Mouse (Mus musculus) embryonic fibroblast, embryonic 13.5 days (primary cell): ENCODE measurements around the gene Ttll1.

ENCODE experiments used
- CTCF ChIP-seq: IDR thresholded peaks from 2 replicates; pipeline ENCODE4 v1.5.1; 2011; ENCODE audit warnings: mild to moderate bottlenecking, control low read depth, low read length, moderate library complexity, borderline replicate concordance; ENCODE audit not compliant: insufficient read depth
- POLR2A ChIP-seq: IDR thresholded peaks from 2 replicates; pipeline ENCODE4 v1.6.1; 2011; ENCODE audit warnings: low read depth, mild to moderate bottlenecking, control low read depth, low read length, moderate library complexity

- TF ChIP-seq POLR2A (no peak), CTCF (no peak)
Measured at GRCm38 (mm10) chr15:83482645-83483224, 28.0 kb downstream of the Ttll1 start.
